Mouse (Mus musculus) intestine, embryonic 16.5 days (tissue): ENCODE results near the gene Gatad1. TPM values are rescaled to one million over a fixed set of nuclear protein-coding genes. Genes with fewer than 3 reads are reported as not detected.

Source experiments
- ATAC-seq: fragments of 200-750 bp; cut with Nextera tagmentation; 2 replicates; pipeline ENCODE4 v1.8.0; 2017; ENCODE audit warnings: moderate TSS enrichment, moderate library complexity
- H3K27ac ChIP-seq: fragments of 300-500 bp; sonication (generic); 2 replicates; pipeline ENCODE4 v1.5.1; 2014; ENCODE audit warnings: mild to moderate bottlenecking, low read length
- H3K27me3 ChIP-seq: fragments of 300-500 bp; sonication (generic); replicated peaks from 2 replicates; pipeline ENCODE4 v1.6.1; 2014; ENCODE audit warnings: low read length, control low read depth, mixed read lengths; ENCODE audit not compliant: control insufficient read depth, insufficient read depth
- H3K36me3 ChIP-seq: fragments of 300-500 bp; sonication (generic); 2 replicates; pipeline ENCODE4 v1.6.1; 2014; ENCODE audit warnings: low read length, control low read depth; ENCODE audit not compliant: control insufficient read depth, insufficient read depth
- H3K4me1 ChIP-seq: fragments of 300-500 bp; sonication (generic); 2 replicates; pipeline ENCODE4 v1.6.1; 2014; ENCODE audit warnings: low read length, control low read depth, mixed read lengths; ENCODE audit not compliant: control insufficient read depth, insufficient read depth
- H3K4me2 ChIP-seq: fragments of 300-500 bp; sonication (generic); 2 replicates; pipeline ENCODE4 v1.6.1; 2014; ENCODE audit warnings: low read depth, low read length, control low read depth
- H3K4me3 ChIP-seq: fragments of 300-500 bp; sonication (generic); 2 replicates; pipeline ENCODE4 v1.5.1; 2014; ENCODE audit warnings: mild to moderate bottlenecking, low read length
- H3K9ac ChIP-seq: fragments of 300-500 bp; sonication (generic); 2 replicates; pipeline ENCODE4 v1.6.1; 2014; ENCODE audit warnings: low read depth, low read length
- H3K9me3 ChIP-seq: fragments of 300-500 bp; sonication (generic); 2 replicates; pipeline ENCODE4 v1.6.1; 2016; ENCODE audit warnings: low read length, control low read depth; ENCODE audit not compliant: control insufficient read depth
- WGBS: fragments of 180-500 bp; shearing (Covaris S2); extraction: QIAGEN DNeasy Blood & Tissue Kit; methylation state at CpG from one replicate; pipeline ENCODE4 v1.1.7; 2014; 5-methylcytosine and 5-hydroxymethylcytosine counted together
- polyA plus RNA-seq: library from polyadenylated mRNA; unstranded; fragments of >200 nt; fragmentation: Nextera tagmentation; extraction: Ambion mirVana; gene quantifications from 2 replicates; pipeline ENCODE4 v1.2.1, GENCODE M21; 2015

Gene Gatad1
- polyA plus RNA-seq, 1 experiment from 2014 or later = 50.9 TPM

GRCm38 (mm10) chr5:3646539-3646938 lies 10.4 kb downstream of the Gatad1 start:
- Histone ChIP-seq H3K4me3 (peak overlapping the region; percentile 95), H3K27ac (no peak overlapping the region), H3K4me1 (peaks cover 6% of the 10 kb centered on the region), H3K9me3 (no peaks in the 10 kb centered on the region), H3K9ac (peak overlapping the region; percentile 93), H3K4me2 (peak overlapping the region; percentile 60), H3K36me3 (peaks cover 4% of the 10 kb centered on the region; the same call in 1 of the 2 replicates), H3K27me3 (no peaks in the 10 kb centered on the region)
- no peak for ATAC-seq
- WGBS = 24% methylated on average over 6 of the region's 6 CpGs

- Histone ChIP-seq H3K36me3 (peaks cover 4% of the 10 kb centered on the region; the same call in 1 of the 2 replicates), H3K9me3 (no peaks in the 10 kb centered on the region), H3K9ac (no peak overlapping the region), H3K4me3 (no peak overlapping the region), H3K4me1 (peaks cover 6% of the 10 kb centered on the region), H3K4me2 (no peak overlapping the region), H3K27ac (no peak overlapping the region), H3K27me3 (no peaks in the 10 kb centered on the region)
- ATAC-seq = no peak
- WGBS = 84% methylated on average over 6 of the region's 6 CpGs
Measured at GRCm38 (mm10) chr5:3645326-3645725, 11.7 kb downstream of the Gatad1 start.

GRCm38 (mm10) chr5:3644621-3645020 lies 12.4 kb downstream of the Gatad1 start:
- Histone ChIP-seq H3K9me3 (no peaks in the 10 kb centered on the region), H3K4me2 (no peak overlapping the region), H3K9ac (no peak overlapping the region), H3K36me3 (peaks cover 4% of the 10 kb centered on the region; the same call in 1 of the 2 replicates), H3K4me3 (no peak overlapping the region), H3K4me1 (peaks cover 6% of the 10 kb centered on the region), H3K27me3 (no peaks in the 10 kb centered on the region), H3K27ac (no peak overlapping the region)
- no peak for ATAC-seq
- WGBS = 90% methylated on average over 6 of the region's 6 CpGs

- Histone ChIP-seq H3K27me3 (no peaks in the 10 kb centered on the region), H3K36me3 (no peaks in the 10 kb centered on the region), H3K4me2 (no peak overlapping the region), H3K9ac (no peak overlapping the region), H3K4me1 (no peaks in the 10 kb centered on the region), H3K27ac (no peak overlapping the region), H3K4me3 (no peak overlapping the region), H3K9me3 (no peaks in the 10 kb centered on the region)
- WGBS = 78% methylated on average over 8 of the region's 8 CpGs
- no peak for ATAC-seq
Measured at GRCm38 (mm10) chr5:3635286-3635685, 21.7 kb downstream of the Gatad1 start.

GRCm38 (mm10) chr5:3633951-3634350 lies 23.0 kb downstream of the Gatad1 start:
- Histone ChIP-seq H3K9ac (no peak overlapping the region), H3K4me3 (no peak overlapping the region), H3K4me2 (no peak overlapping the region), H3K4me1 (no peaks in the 10 kb centered on the region), H3K36me3 (no peaks in the 10 kb centered on the region), H3K27me3 (no peaks in the 10 kb centered on the region), H3K9me3 (no peaks in the 10 kb centered on the region), H3K27ac (no peak overlapping the region)
- WGBS = 75% methylated on average over 4 of the region's 4 CpGs
- ATAC-seq = no peak

- no peak overlapping the region for H3K4me3 ChIP-seq
- H3K4me2 ChIP-seq = no peak overlapping the region
- H3K27me3 ChIP-seq = no peaks in the 10 kb centered on the region
- 78% methylated on average over 13 of the region's 13 CpGs for WGBS
- peak; percentile 70 for ATAC-seq
- H3K36me3 ChIP-seq = no peaks in the 10 kb centered on the region
- H3K9me3 ChIP-seq = no peaks in the 10 kb centered on the region
- no peaks in the 10 kb centered on the region for H3K4me1 ChIP-seq
- H3K27ac ChIP-seq = no peak overlapping the region
- no peak overlapping the region for H3K9ac ChIP-seq
Measured at GRCm38 (mm10) chr5:3633315-3633714, 23.7 kb downstream of the Gatad1 start.

- no peak overlapping the region for H3K4me2 ChIP-seq
- H3K9me3 ChIP-seq = no peaks in the 10 kb centered on the region
- H3K9ac ChIP-seq = no peak overlapping the region
- WGBS = 76% methylated on average over 5 of the region's 5 CpGs
- ATAC-seq = no peak
- no peak overlapping the region for H3K4me3 ChIP-seq
- H3K27me3 ChIP-seq = no peaks in the 10 kb centered on the region
- H3K4me1 ChIP-seq = no peaks in the 10 kb centered on the region
- H3K36me3 ChIP-seq = no peaks in the 10 kb centered on the region
- no peak overlapping the region for H3K27ac ChIP-seq
Measured at GRCm38 (mm10) chr5:3632285-3632684, 24.7 kb downstream of the Gatad1 start.

- no peak overlapping the region for H3K9ac ChIP-seq
- H3K9me3 ChIP-seq = no peaks in the 10 kb centered on the region
- no peaks in the 10 kb centered on the region for H3K4me1 ChIP-seq
- 0 out of 2 replicates have a peak, but pooled peaks cover 2% of the 10 kb centered on the region for H3K36me3 ChIP-seq
- no peak overlapping the region for H3K27ac ChIP-seq
- H3K4me3 ChIP-seq = no peak overlapping the region
- no peak overlapping the region for H3K4me2 ChIP-seq
- H3K27me3 ChIP-seq = no peaks in the 10 kb centered on the region
- ATAC-seq = no peak
- 80% methylated on average over 16 of the region's 16 CpGs for WGBS
Measured at GRCm38 (mm10) chr5:3631512-3632271, 25.3 kb downstream of the Gatad1 start.

GRCm38 (mm10) chr5:3630055-3630454 lies 26.9 kb downstream of the Gatad1 start:
- Histone ChIP-seq H3K36me3 (0 out of 2 replicates have a peak, but pooled peaks cover 2% of the 10 kb centered on the region), H3K9me3 (no peaks in the 10 kb centered on the region), H3K4me3 (no peak overlapping the region), H3K4me2 (no peak overlapping the region), H3K27ac (no peak overlapping the region), H3K9ac (no peak overlapping the region), H3K27me3 (no peaks in the 10 kb centered on the region), H3K4me1 (no peaks in the 10 kb centered on the region)
- peak; percentile 60; the same call in 1 of the 2 replicates for ATAC-seq
- WGBS = 82% methylated on average over 5 of the region's 5 CpGs
